Mouse (Mus musculus) forebrain, embryonic 14.5 days (tissue): ENCODE data around the gene Capn11. TPM values are rescaled to one million over a fixed set of nuclear protein-coding genes. Genes with fewer than 3 reads are reported as not detected.

Experiments used
- polyA plus RNA-seq: library from polyadenylated mRNA; unstranded; fragments of >200 nt; fragmentation: Nextera tagmentation; extraction: Ambion mirVana; gene quantifications from 2 replicates; pipeline ENCODE4 v1.2.1, GENCODE M21; 2014

Gene Capn11
- polyA plus RNA-seq, 1 experiment from 2014 or later: 0.61 TPM

Other genes with a start within 250 kb of the Capn11 start
- gene Cdc5l, start 225.6 kb downstream of the Capn11 start, polyA plus RNA-seq: 70.6 and 78.6 TPM in 2 replicates
- 1.1 and 1.4 TPM in 2 replicates for gene Spats1, start 183.9 kb downstream of the Capn11 start, polyA plus RNA-seq
- gene Aars2, start 152.5 kb downstream of the Capn11 start, polyA plus RNA-seq: 10.4 and 13.7 TPM in 2 replicates
- 5.7 and 8.5 TPM in 2 replicates for gene Tcte1, start 135.9 kb downstream of the Capn11 start, polyA plus RNA-seq
- 19.2 and 21.2 TPM in 2 replicates for gene Tmem151b, start 109.6 kb downstream of the Capn11 start, polyA plus RNA-seq
- gene Nfkbie, start 103.6 kb downstream of the Capn11 start, polyA plus RNA-seq: 3.3 and 4.1 TPM in 2 replicates
- 99.4 and 102 TPM in 2 replicates for gene Slc35b2, start 95.5 kb downstream of the Capn11 start, polyA plus RNA-seq
- gene Hsp90ab1, start 86.1 kb downstream of the Capn11 start, polyA plus RNA-seq: 1,462 and 1,472 TPM in 2 replicates
- gene Slc29a1, start 59.7 kb downstream of the Capn11 start, polyA plus RNA-seq: 53.0 and 60.9 TPM in 2 replicates
- not detected in 2 replicates for gene Mymx, start 57.2 kb downstream of the Capn11 start, polyA plus RNA-seq
- gene Mrpl14, start 27.0 kb upstream of the Capn11 start, polyA plus RNA-seq: 119 and 151 TPM in 2 replicates
- 70.9 and 81.1 TPM in 2 replicates for gene Tmem63b, start 27.6 kb upstream of the Capn11 start, polyA plus RNA-seq
- 0.38 TPM in 1 of 2 replicates, not detected in the other for gene 1600014C23Rik, start 74.5 kb upstream of the Capn11 start, polyA plus RNA-seq